Mouse (Mus musculus) C2C12 (cell line): ENCODE measurements around the gene Atp8b2.
A peak's percentile ranks its signal among the peaks of the same experiment; 100 is the strongest.

Source experiments
- CEBPB ChIP-seq: IDR thresholded peaks from one replicate; pipeline ENCODE4 v1.6.1; 2011; ENCODE audit warnings: low read depth, mild to moderate bottlenecking, control low read depth, moderate library complexity
- CTCF ChIP-seq: IDR thresholded peaks from one replicate; pipeline ENCODE4 v1.5.1; 2011; ENCODE audit not compliant: control insufficient read depth, insufficient read depth, insufficient read length
- MAX ChIP-seq: IDR thresholded peaks from one replicate; pipeline ENCODE4 v1.6.1; 2011; ENCODE audit warnings: mild to moderate bottlenecking, control low read depth
- MYOD1 ChIP-seq: IDR thresholded peaks from one replicate; pipeline ENCODE4 v1.6.1; 2011; ENCODE audit warnings: low read depth; ENCODE audit not compliant: control insufficient read depth, insufficient read length
- USF1 ChIP-seq: IDR thresholded peaks from one replicate; pipeline ENCODE4 v1.6.1; 2011; ENCODE audit warnings: low read depth, mild to moderate bottlenecking, control low read depth, moderate library complexity

- TF ChIP-seq CTCF, result no peak
- TF ChIP-seq CEBPB, result no peak
- TF ChIP-seq USF1, result no peak
- TF ChIP-seq MYOD1, result no peak
- peak; percentile 33 for TF ChIP-seq MAX
These were observed 35.3 kb upstream of the Atp8b2 start, which contains the start of gene Hax1 for GRCm38 (mm10) chr3:89998612-89999054.
